Mouse (Mus musculus): Measurements from ENCODE around the gene Pcbd1. TPM values are rescaled to one million over a fixed set of nuclear protein-coding genes. Genes with fewer than 3 reads are reported as not detected.
A peak's percentile ranks its signal among the peaks of the same experiment; 100 is the strongest.

Pcbd1 gene
- polyA plus RNA-seq (2015; fragmentation: Nextera tagmentation; extraction: Ambion mirVana): 29.3 and 38.7 TPM in 2 replicates

- 6% methylated on average over 33 of the region's 33 CpGs for WGBS
- H3K27me3 ChIP-seq: no peaks in the 10 kb centered on the region
- peak within 1 kb of the TSS; percentile 35 for H3K4me3 ChIP-seq
- H3K4me2 ChIP-seq: peak within 1 kb of the TSS; percentile 74
- peak within 1 kb of the TSS; percentile 77 for H3K9ac ChIP-seq
- peak; percentile 65; the same call in 1 of the 2 replicates for ATAC-seq (ENCODE audit: low read depth)
- H3K27ac ChIP-seq (replicated peaks): 0 out of 2 replicates have a peak within 1 kb of the TSS, but pooled peaks have one; percentile 9
- peaks cover 18% of the 10 kb centered on the region for H3K4me1 ChIP-seq (replicated peaks)
- H3K36me3 ChIP-seq: no peaks in the 10 kb centered on the region
- H3K9me3 ChIP-seq: no peaks in the 10 kb centered on the region
Observed at GRCm38 (mm10) chr10:61089170-61090142, at the start of gene Pcbd1. TSS of gene Pcbd1 (plus strand) at chr10:61089331.

GRCm38 (mm10) chr10:61039657-61040056, 49.5 kb upstream of the Pcbd1 start:
- no peak overlapping the region for H3K4me2 ChIP-seq
- no peak overlapping the region for H3K9ac ChIP-seq
- no peaks in the 10 kb centered on the region for H3K9me3 ChIP-seq
- no peak overlapping the region for H3K4me3 ChIP-seq
- no peaks in the 10 kb centered on the region for H3K27me3 ChIP-seq
- ATAC-seq (ENCODE audit: low read depth): no peak
- 62% methylated on average over 12 of the region's 12 CpGs for WGBS
- no peaks in the 10 kb centered on the region for H3K4me1 ChIP-seq (replicated peaks)
- H3K27ac ChIP-seq (replicated peaks): no peak overlapping the region
- no peaks in the 10 kb centered on the region for H3K36me3 ChIP-seq

- 9% methylated on average over 8 of the region's 8 CpGs for WGBS
- ATAC-seq (ENCODE audit: low read depth): peak; percentile 54; the same call in 1 of the 2 replicates
Observed at GRCm38 (mm10) chr10:61045081-61045480, 44.0 kb upstream of the Pcbd1 start.

GRCm38 (mm10) chr10:61051993-61052613, 37.0 kb upstream of the Pcbd1 start:
- Histone ChIP-seq H3K9ac (no peak overlapping the region), H3K27me3 (0 out of 2 replicates have a peak, but pooled peaks cover 5% of the 10 kb centered on the region), H3K4me1 (replicated peaks) (0 out of 2 replicates have a peak, but pooled peaks cover 3% of the 10 kb centered on the region), H3K27ac (replicated peaks) (no peak overlapping the region), H3K4me3 (no peak overlapping the region), H3K4me2 (no peak overlapping the region), H3K9me3 (no peaks in the 10 kb centered on the region), H3K36me3 (no peaks in the 10 kb centered on the region)
- 62% methylated on average over 14 of the region's 14 CpGs for WGBS
- peak; percentile 78; the same call in 1 of the 2 replicates for ATAC-seq (ENCODE audit: low read depth)

More at GRCm38 (mm10) chr10:61045081-61045480, 44.0 kb upstream of the Pcbd1 start:
- Histone ChIP-seq H3K4me2 (no peak overlapping the region), H3K27ac (replicated peaks) (no peak overlapping the region), H3K4me1 (replicated peaks) (no peaks in the 10 kb centered on the region), H3K9ac (no peak overlapping the region), H3K4me3 (no peak overlapping the region), H3K27me3 (no peaks in the 10 kb centered on the region), H3K36me3 (no peaks in the 10 kb centered on the region), H3K9me3 (no peaks in the 10 kb centered on the region)

- Histone ChIP-seq H3K27ac (replicated peaks) (no peak overlapping the region), H3K9ac (no peak overlapping the region), H3K4me1 (replicated peaks) (peaks cover 9% of the 10 kb centered on the region; the same call in 1 of the 2 replicates), H3K27me3 (0 out of 2 replicates have a peak, but pooled peaks cover 5% of the 10 kb centered on the region), H3K4me3 (no peak overlapping the region), H3K36me3 (no peaks in the 10 kb centered on the region), H3K4me2 (no peak overlapping the region), H3K9me3 (no peaks in the 10 kb centered on the region)
- ATAC-seq (ENCODE audit: low read depth): no peak
- 94% methylated on average over 7 of the region's 7 CpGs for WGBS
Observed at GRCm38 (mm10) chr10:61056661-61057060, 32.5 kb upstream of the Pcbd1 start.

- ATAC-seq (ENCODE audit: low read depth): no peak
- H3K36me3 ChIP-seq: no peaks in the 10 kb centered on the region
- H3K27me3 ChIP-seq: no peaks in the 10 kb centered on the region
- H3K4me3 ChIP-seq: no peak overlapping the region
- H3K27ac ChIP-seq (replicated peaks): no peak overlapping the region
- H3K9me3 ChIP-seq: no peaks in the 10 kb centered on the region
- WGBS: no CpG with 5 or more reads among the region's 1 CpGs
- H3K4me1 ChIP-seq (replicated peaks): peaks cover 11% of the 10 kb centered on the region; the same call in 1 of the 2 replicates
- no peak overlapping the region for H3K4me2 ChIP-seq
- no peak overlapping the region for H3K9ac ChIP-seq
Observed at GRCm38 (mm10) chr10:61059101-61059500, 30.0 kb upstream of the Pcbd1 start.

GRCm38 (mm10) chr10:61059543-61060110, 29.5 kb upstream of the Pcbd1 start:
- no peaks in the 10 kb centered on the region for H3K9me3 ChIP-seq

GRCm38 (mm10) chr10:61063271-61063864, 25.8 kb upstream of the Pcbd1 start:
- WGBS: 60% methylated on average over 10 of the region's 10 CpGs
- no peak for ATAC-seq (ENCODE audit: low read depth)
- Histone ChIP-seq H3K4me1 (replicated peaks) (peaks cover 24% of the 10 kb centered on the region), H3K9ac (no peak overlapping the region), H3K27ac (replicated peaks) (no peak overlapping the region), H3K9me3 (no peaks in the 10 kb centered on the region), H3K36me3 (no peaks in the 10 kb centered on the region), H3K4me2 (no peak overlapping the region), H3K27me3 (no peaks in the 10 kb centered on the region), H3K4me3 (no peak overlapping the region)

More at GRCm38 (mm10) chr10:61059543-61060110, 29.5 kb upstream of the Pcbd1 start:
- H3K27me3 ChIP-seq: no peaks in the 10 kb centered on the region
- H3K4me2 ChIP-seq: no peak overlapping the region
- 37% methylated on average over 6 of the region's 6 CpGs for WGBS
- H3K27ac ChIP-seq (replicated peaks): no peak overlapping the region
- H3K4me1 ChIP-seq (replicated peaks): peaks cover 13% of the 10 kb centered on the region; the same call in 1 of the 2 replicates
- peak; percentile 41; the same call in 1 of the 2 replicates for ATAC-seq (ENCODE audit: low read depth)
- H3K4me3 ChIP-seq: no peak overlapping the region
- no peak overlapping the region for H3K9ac ChIP-seq
- H3K36me3 ChIP-seq: no peaks in the 10 kb centered on the region

- 12% methylated on average over 8 of the region's 8 CpGs for WGBS
- no peak for ATAC-seq (ENCODE audit: low read depth)
- no peak overlapping the region for H3K27ac ChIP-seq (replicated peaks)
- no peak overlapping the region for H3K9ac ChIP-seq
- no peaks in the 10 kb centered on the region for H3K9me3 ChIP-seq
- no peak overlapping the region for H3K4me3 ChIP-seq
- H3K27me3 ChIP-seq: no peaks in the 10 kb centered on the region
- H3K36me3 ChIP-seq: no peaks in the 10 kb centered on the region
- no peak overlapping the region for H3K4me2 ChIP-seq
- H3K4me1 ChIP-seq (replicated peaks): peaks cover 33% of the 10 kb centered on the region
Observed at GRCm38 (mm10) chr10:61064635-61065034, 24.5 kb upstream of the Pcbd1 start.

- Histone ChIP-seq H3K27me3 (no peaks in the 10 kb centered on the region), H3K4me1 (replicated peaks) (peaks cover 30% of the 10 kb centered on the region), H3K36me3 (no peaks in the 10 kb centered on the region), H3K9ac (0 out of 2 replicates have a peak overlapping the region, but pooled peaks have one; percentile 26), H3K9me3 (no peaks in the 10 kb centered on the region), H3K27ac (replicated peaks) (no peak overlapping the region), H3K4me3 (no peak overlapping the region), H3K4me2 (no peak overlapping the region)
- WGBS: 49% methylated on average over 13 of the region's 13 CpGs
- ATAC-seq (ENCODE audit: low read depth): no peak
Observed at GRCm38 (mm10) chr10:61065287-61066005, 23.7 kb upstream of the Pcbd1 start.

Data from neural tube, embryonic 13.5 days (tissue).